Mouse (Mus musculus) bone marrow macrophage, adult 2 months (primary cell): ENCODE measurements around the gene Ror1. TPM values are rescaled to one million over a fixed set of nuclear protein-coding genes. Genes with fewer than 3 reads are reported as not detected.

Experiments
- H3K27ac ChIP-seq: 2 replicates; pipeline ENCODE4 v1.5.1; 2012; ENCODE audit warnings: low read depth, low read length; ENCODE audit not compliant: insufficient read depth
- H3K4me1 ChIP-seq: 2 replicates; pipeline ENCODE4 v1.6.1; 2012; ENCODE audit warnings: low read length; ENCODE audit not compliant: control insufficient read depth, insufficient read depth
- H3K4me3 ChIP-seq: 2 replicates; pipeline ENCODE4 v1.5.1; 2012; ENCODE audit warnings: mild to moderate bottlenecking, low read length, moderate library complexity; ENCODE audit not compliant: insufficient read depth
- CTCF ChIP-seq: IDR thresholded peaks from 2 replicates; pipeline ENCODE4 v1.5.1; 2012; ENCODE audit warnings: low read depth, mild to moderate bottlenecking, low read length, moderate library complexity
- POLR2A ChIP-seq: IDR thresholded peaks from 2 replicates; pipeline ENCODE4 v1.6.1; 2012; ENCODE audit warnings: mild to moderate bottlenecking, low read depth, low read length, borderline replicate concordance
- polyA plus RNA-seq: library from polyadenylated mRNA; stranded (reverse); fragments of >200 nt; gene quantifications from 2 replicates; pipeline ENCODE4 v1.2.4, GENCODE M21; 2012; ENCODE audit not compliant: missing spikeins, insufficient read depth, insufficient read length

Gene Ror1
- polyA plus RNA-seq, 1 experiment = not detected

- TF ChIP-seq CTCF (no peak), POLR2A (no peak)
- Histone ChIP-seq H3K27ac (no peak overlapping the region), H3K4me3 (no peak overlapping the region), H3K4me1 (no peaks in the 10 kb centered on the region)
These were observed 190.5 kb downstream of the Ror1 start for GRCm38 (mm10) chr4:100286111-100286541.

GRCm38 (mm10) chr4:100286800-100287199 is 191.2 kb downstream of the Ror1 start:
- no peak overlapping the region for H3K27ac ChIP-seq
- no peaks in the 10 kb centered on the region for H3K4me1 ChIP-seq
- H3K4me3 ChIP-seq = no peak overlapping the region
- TF ChIP-seq CTCF = no peak
- no peak for TF ChIP-seq POLR2A

DNA sequence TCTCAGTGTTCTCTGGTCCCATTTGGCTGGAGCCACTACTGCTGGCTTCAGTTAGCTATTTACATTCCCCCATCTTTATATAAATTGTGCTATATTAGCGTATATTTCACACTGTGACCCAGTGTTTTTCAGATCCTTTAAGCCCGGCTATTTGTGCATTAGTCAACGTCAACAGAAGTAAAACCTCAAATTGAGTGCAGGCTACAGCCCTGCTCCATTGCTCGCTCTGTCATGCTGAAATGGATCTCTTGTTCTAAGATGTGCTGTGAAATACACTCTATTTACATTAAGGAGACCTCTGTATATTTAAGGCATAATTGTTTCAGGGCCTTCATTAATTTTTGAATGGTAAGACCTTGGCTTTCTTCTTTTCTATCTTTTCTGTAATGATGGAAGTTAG is 192.2 kb downstream of the Ror1 start:
- no peak overlapping the region for H3K4me3 ChIP-seq
- no peak overlapping the region for H3K27ac ChIP-seq
- TF ChIP-seq POLR2A (no peak), CTCF (no peak)
- H3K4me1 ChIP-seq = no peaks in the 10 kb centered on the region

DNA sequence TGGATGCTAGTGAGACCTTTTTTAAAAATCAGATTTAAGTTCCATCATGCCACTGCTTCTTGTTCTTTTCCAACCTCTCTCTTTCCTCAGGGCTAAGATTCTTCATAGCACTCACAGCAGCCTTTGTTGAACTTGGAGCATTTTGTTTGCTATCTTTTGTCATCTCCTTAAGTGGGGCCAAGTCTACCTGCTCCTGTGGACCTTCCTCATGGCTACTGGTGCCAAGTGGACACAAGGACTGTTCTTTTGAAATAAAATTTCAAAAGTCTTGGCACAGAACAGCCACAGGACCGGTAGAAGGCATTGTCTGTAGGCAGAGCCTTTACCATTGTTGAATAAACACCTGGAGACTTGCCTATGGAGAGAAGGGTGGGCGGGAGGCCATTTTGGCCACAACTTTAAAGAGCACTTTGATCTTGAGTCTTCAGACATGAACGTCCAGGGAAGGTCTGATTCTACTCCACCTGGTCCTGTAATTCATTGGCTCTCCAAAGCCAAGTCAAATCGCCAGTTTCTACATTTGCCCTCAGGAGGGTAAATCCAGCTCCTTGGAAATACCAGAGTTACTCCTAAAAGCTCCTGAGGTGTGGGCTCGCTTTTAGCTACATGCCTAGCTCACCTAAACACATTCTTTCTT is 195.5 kb downstream of the Ror1 start:
- Histone ChIP-seq H3K27ac (no peak overlapping the region), H3K4me1 (no peaks in the 10 kb centered on the region), H3K4me3 (no peak overlapping the region)
- TF ChIP-seq CTCF (no peak), POLR2A (no peak)

DNA sequence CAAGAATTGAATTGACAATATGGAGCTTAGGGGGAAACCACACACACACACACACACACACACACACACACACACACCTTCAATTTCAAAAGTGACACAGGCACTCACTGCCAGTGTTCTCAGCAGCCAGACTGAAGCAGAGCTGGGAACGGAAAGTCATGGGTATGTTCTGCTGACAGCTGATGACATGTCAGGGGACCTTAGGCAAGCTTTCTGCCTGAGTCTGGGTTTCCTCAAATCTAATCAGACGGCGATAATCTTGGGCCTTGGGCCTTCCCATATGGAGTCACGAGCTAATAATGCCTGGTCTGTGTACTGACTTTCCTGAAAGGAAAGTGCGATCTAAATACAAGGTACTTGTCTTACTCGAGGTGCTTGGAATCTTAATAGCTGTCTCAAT is 202.1 kb downstream of the Ror1 start:
- TF ChIP-seq POLR2A = no peak
- TF ChIP-seq CTCF = no peak
- no peaks in the 10 kb centered on the region for H3K4me1 ChIP-seq
- H3K4me3 ChIP-seq = no peak overlapping the region
- H3K27ac ChIP-seq = no peak overlapping the region

- Histone ChIP-seq H3K4me1 (no peaks in the 10 kb centered on the region), H3K4me3 (no peak overlapping the region), H3K27ac (no peak overlapping the region)
- no peak for TF ChIP-seq POLR2A
- no peak for TF ChIP-seq CTCF
These were observed 203.0 kb downstream of the Ror1 start for GRCm38 (mm10) chr4:100298566-100298965.

GRCm38 (mm10) chr4:100300171-100300570 is 204.6 kb downstream of the Ror1 start:
- no peak for TF ChIP-seq POLR2A
- no peak for TF ChIP-seq CTCF
- H3K4me3 ChIP-seq = no peak overlapping the region
- H3K4me1 ChIP-seq = no peaks in the 10 kb centered on the region
- no peak overlapping the region for H3K27ac ChIP-seq

DNA sequence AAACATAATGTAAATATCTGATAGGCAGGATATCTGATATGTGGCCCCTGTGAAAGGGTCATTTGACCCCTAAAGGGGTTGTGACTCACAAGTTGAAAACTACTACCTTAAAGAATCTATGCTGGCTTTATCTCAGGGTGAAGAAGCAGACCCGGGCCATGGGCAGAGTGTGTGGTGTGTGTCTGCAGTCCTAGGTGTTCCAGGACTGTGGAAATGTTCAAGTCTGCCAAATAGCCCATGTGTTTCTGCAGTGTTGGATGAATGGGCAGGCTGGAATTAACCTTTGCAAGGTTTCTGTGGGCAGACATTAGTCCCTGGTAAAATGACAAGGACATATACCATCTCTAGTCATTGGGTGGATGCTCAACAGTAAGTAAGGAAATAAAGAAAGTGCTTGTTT is 205.8 kb downstream of the Ror1 start:
- TF ChIP-seq CTCF (no peak), POLR2A (no peak)
- H3K27ac ChIP-seq = no peak overlapping the region
- H3K4me1 ChIP-seq = no peaks in the 10 kb centered on the region
- H3K4me3 ChIP-seq = no peak overlapping the region

- H3K4me1 ChIP-seq = no peaks in the 10 kb centered on the region
- no peak overlapping the region for H3K4me3 ChIP-seq
- TF ChIP-seq POLR2A = no peak
- TF ChIP-seq CTCF = no peak
- H3K27ac ChIP-seq = no peak overlapping the region
These were observed 211.8 kb downstream of the Ror1 start for GRCm38 (mm10) chr4:100307365-100307764.

DNA sequence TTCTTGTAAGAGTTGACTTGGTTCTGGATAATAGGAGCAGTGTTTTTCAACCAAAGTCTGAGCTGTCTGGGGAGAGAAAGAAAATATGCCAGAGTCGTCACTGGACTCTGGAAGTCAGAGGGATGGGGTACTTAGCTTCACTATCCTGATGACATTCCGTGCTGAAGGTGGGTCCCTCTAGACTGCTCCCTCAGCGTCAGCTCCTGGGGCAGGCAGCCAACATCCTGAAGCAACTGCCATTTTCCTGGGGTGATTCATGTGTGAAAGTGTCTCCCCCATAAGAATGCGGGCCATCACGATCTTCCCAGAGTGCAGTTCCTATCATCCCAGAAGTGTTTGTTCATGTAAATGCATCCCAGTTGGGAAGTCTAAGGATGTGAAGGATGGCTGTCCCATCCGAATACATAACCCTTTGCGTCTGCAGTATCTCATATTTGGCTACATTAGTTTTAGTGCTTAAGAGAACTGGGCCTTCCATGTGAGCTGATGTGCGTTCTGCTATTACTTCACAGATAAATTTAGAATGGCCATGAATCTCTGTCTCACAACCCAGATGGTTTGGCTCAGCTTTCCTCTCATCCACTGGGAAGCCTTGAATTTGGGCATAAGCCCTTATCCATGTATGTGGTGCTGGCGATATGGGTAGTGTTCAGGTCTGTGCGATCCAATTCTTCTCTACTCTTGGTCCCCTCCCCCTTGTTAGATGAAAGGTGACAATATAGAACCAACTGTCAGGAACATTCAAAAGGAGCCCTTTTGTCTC is 216.4 kb downstream of the Ror1 start:
- Histone ChIP-seq H3K27ac (no peak overlapping the region), H3K4me3 (no peak overlapping the region), H3K4me1 (no peaks in the 10 kb centered on the region)
- TF ChIP-seq CTCF (no peak), POLR2A (no peak)
